Mouse (Mus musculus): ENCODE measurements around the gene Gm21775.
"Not testable (repeated sequence)": the region's sequence is repeated elsewhere in the genome, so short reads cannot be mapped to it uniquely, and the experiment has no call there.

Gm21775 gene

DNA sequence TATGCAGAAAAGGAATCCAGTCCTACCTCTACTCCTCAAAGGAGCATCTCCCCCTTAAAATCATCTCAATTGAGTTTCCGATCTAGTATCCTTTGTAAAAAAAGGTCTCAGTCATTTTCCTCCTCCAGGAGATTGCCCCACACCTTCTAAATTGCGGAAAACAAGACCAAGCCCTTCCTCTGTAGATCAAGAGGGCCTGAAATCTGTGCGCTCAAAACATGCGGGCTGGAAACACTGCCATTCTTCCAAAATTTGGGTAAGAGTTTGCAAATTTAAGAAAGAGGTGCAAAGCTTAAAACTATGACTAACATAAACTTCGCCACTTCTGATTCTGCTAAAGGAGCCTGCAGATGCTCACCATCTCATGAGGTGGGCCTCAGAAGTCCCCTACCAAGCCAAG lies at the start of gene Gm21775:
Gene Gm21775 (plus strand): TSS at position 301 of the 400 bp plus-strand sequence.
- not testable (repeated sequence) for DNase-seq (ENCODE audit: low read depth, low spot score)

DNA sequence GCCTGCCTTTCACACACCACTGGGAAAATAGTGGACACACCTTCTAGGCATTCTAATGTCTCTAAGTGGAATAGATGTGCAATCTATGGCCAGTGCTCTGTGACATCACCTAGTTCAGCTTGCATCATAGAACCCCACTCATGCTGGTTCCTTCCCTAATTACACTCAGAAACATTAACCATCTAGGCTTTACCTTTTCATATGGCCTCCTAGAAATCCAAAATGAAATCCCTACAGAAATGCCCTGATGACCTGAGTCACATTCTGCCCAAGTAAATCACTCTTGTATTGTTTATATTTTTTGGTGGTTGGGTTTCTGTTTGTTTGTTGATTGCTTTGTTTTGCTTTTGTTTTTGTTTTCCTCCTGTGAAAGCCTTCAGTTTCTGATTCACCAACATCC lies 17.3 kb upstream of the Gm21775 start, which contains the start of gene Gm20737:
Gene Gm20737 (minus strand): TSS at position 101 of the 400 bp plus-strand sequence.
- DNase-seq (ENCODE audit: low read depth, low spot score), result not testable (repeated sequence)
